Mouse (Mus musculus) lung, embryonic 16.5 days (tissue): ENCODE results near the gene Bbof1. TPM values are rescaled to one million over a fixed set of nuclear protein-coding genes. Genes with fewer than 3 reads are reported as not detected.

ENCODE experiments used
- ATAC-seq: fragments of 200-750 bp; cut with Nextera tagmentation; 2 replicates; pipeline ENCODE4 v1.8.0; 2017; ENCODE audit warnings: low read depth, mild to moderate bottlenecking, moderate library complexity
- H3K27ac ChIP-seq: fragments of 300-500 bp; sonication (generic); 2 replicates; pipeline ENCODE4 v1.5.1; 2014; ENCODE audit warnings: mild to moderate bottlenecking, control low read depth, low read length
- H3K27me3 ChIP-seq: fragments of 300-500 bp; sonication (generic); 2 replicates; pipeline ENCODE4 v1.6.1; 2014; ENCODE audit warnings: low read depth, low read length, mixed read lengths; ENCODE audit not compliant: control insufficient read depth, insufficient read depth
- H3K36me3 ChIP-seq: fragments of 300-500 bp; sonication (generic); 2 replicates; pipeline ENCODE4 v1.6.1; 2014; ENCODE audit warnings: low read length; ENCODE audit not compliant: control insufficient read depth, insufficient read depth
- H3K4me1 ChIP-seq: fragments of 300-500 bp; sonication (generic); replicated peaks from 2 replicates; pipeline ENCODE4 v1.6.1; 2014; ENCODE audit warnings: low read length, mixed read lengths; ENCODE audit not compliant: control insufficient read depth, insufficient read depth
- H3K4me2 ChIP-seq: fragments of 300-500 bp; sonication (generic); 2 replicates; pipeline ENCODE4 v1.6.1; 2014; ENCODE audit warnings: low read depth, low read length, control low read depth
- H3K4me3 ChIP-seq: fragments of 300-500 bp; sonication (generic); 2 replicates; pipeline ENCODE4 v1.5.1; 2014; ENCODE audit warnings: mild to moderate bottlenecking, low read length, control low read depth
- H3K9ac ChIP-seq: fragments of 300-500 bp; sonication (generic); 2 replicates; pipeline ENCODE4 v1.6.1; 2014; ENCODE audit warnings: low read length, control low read depth
- H3K9me3 ChIP-seq: fragments of 300-500 bp; sonication (generic); 2 replicates; pipeline ENCODE4 v1.6.1; 2016; ENCODE audit warnings: low read length; ENCODE audit not compliant: control insufficient read depth
- WGBS: fragments of 180-500 bp; shearing (Covaris S2); extraction: QIAGEN DNeasy Blood & Tissue Kit; methylation state at CpG from one replicate; pipeline ENCODE4 v1.1.7; 2014; 5-methylcytosine and 5-hydroxymethylcytosine counted together
- polyA plus RNA-seq: library from polyadenylated mRNA; unstranded; fragments of >200 nt; fragmentation: Nextera tagmentation; extraction: Ambion mirVana; gene quantifications from 2 replicates; pipeline ENCODE4 v1.2.1, GENCODE M21; 2015

Bbof1 gene
- polyA plus RNA-seq, 1 experiment from 2014 or later: 3.5 TPM

- Histone ChIP-seq H3K36me3 (no peaks in the 10 kb centered on the region), H3K9ac (no peak overlapping the region), H3K4me1 (no peaks in the 10 kb centered on the region; the same call in 1 of the 2 replicates), H3K27me3 (no peaks in the 10 kb centered on the region), H3K27ac (no peak overlapping the region), H3K4me3 (no peak overlapping the region), H3K4me2 (no peak overlapping the region), H3K9me3 (no peaks in the 10 kb centered on the region)
- ATAC-seq: no peak
Measured at GRCm38 (mm10) chr12:84397685-84398084, 11.2 kb upstream of the Bbof1 start.

- Histone ChIP-seq H3K4me1 (no peaks in the 10 kb centered on the region; the same call in 1 of the 2 replicates), H3K4me3 (no peak overlapping the region), H3K36me3 (no peaks in the 10 kb centered on the region), H3K27ac (no peak overlapping the region), H3K4me2 (no peak overlapping the region), H3K9me3 (no peaks in the 10 kb centered on the region), H3K27me3 (no peaks in the 10 kb centered on the region), H3K9ac (no peak overlapping the region)
- ATAC-seq: no peak
- WGBS: 69% methylated on average over 5 of the region's 5 CpGs
Measured at GRCm38 (mm10) chr12:84398629-84399028, 10.2 kb upstream of the Bbof1 start.

- ATAC-seq: no peak
- WGBS: 66% methylated on average over 9 of the region's 9 CpGs
- H3K9me3 ChIP-seq: no peaks in the 10 kb centered on the region
- H3K36me3 ChIP-seq: no peaks in the 10 kb centered on the region
- H3K27me3 ChIP-seq: no peaks in the 10 kb centered on the region
- no peak overlapping the region for H3K27ac ChIP-seq
- no peak overlapping the region for H3K4me3 ChIP-seq
- H3K9ac ChIP-seq: no peak overlapping the region
- no peaks in the 10 kb centered on the region; the same call in 1 of the 2 replicates for H3K4me1 ChIP-seq
- H3K4me2 ChIP-seq: no peak overlapping the region
Measured at GRCm38 (mm10) chr12:84399135-84399534, 9.7 kb upstream of the Bbof1 start.

GRCm38 (mm10) chr12:84399663-84400062 is 9.2 kb upstream of the Bbof1 start:
- no peak overlapping the region for H3K4me2 ChIP-seq
- H3K27ac ChIP-seq: no peak overlapping the region
- 42% methylated on average over 9 of the region's 9 CpGs for WGBS

GRCm38 (mm10) chr12:84400068-84400467 is 8.8 kb upstream of the Bbof1 start:
- whole genome bisulfite sequencing: 65% methylated on average over 3 of the region's 3 CpGs
- ATAC-seq: no peak

More at GRCm38 (mm10) chr12:84399663-84400062, 9.2 kb upstream of the Bbof1 start:
- no peaks in the 10 kb centered on the region for H3K36me3 ChIP-seq
- H3K4me1 ChIP-seq: no peaks in the 10 kb centered on the region; the same call in 1 of the 2 replicates
- H3K9me3 ChIP-seq: no peaks in the 10 kb centered on the region
- no peak overlapping the region for H3K4me3 ChIP-seq
- no peak for ATAC-seq
- H3K27me3 ChIP-seq: no peaks in the 10 kb centered on the region
- no peak overlapping the region for H3K9ac ChIP-seq

GRCm38 (mm10) chr12:84400653-84401052 is 8.2 kb upstream of the Bbof1 start:
- H3K4me2 ChIP-seq: no peak overlapping the region
- no peaks in the 10 kb centered on the region for H3K27me3 ChIP-seq
- no peak overlapping the region for H3K27ac ChIP-seq
- no peaks in the 10 kb centered on the region for H3K9me3 ChIP-seq
- no peak for ATAC-seq
- WGBS: 28% methylated on average over 3 of the region's 3 CpGs
- H3K36me3 ChIP-seq: no peaks in the 10 kb centered on the region
- H3K4me3 ChIP-seq: no peak overlapping the region
- H3K9ac ChIP-seq: no peak overlapping the region
- H3K4me1 ChIP-seq: no peaks in the 10 kb centered on the region; the same call in 1 of the 2 replicates

More at GRCm38 (mm10) chr12:84400068-84400467, 8.8 kb upstream of the Bbof1 start:
- H3K4me3 ChIP-seq: no peak overlapping the region
- no peak overlapping the region for H3K27ac ChIP-seq
- no peaks in the 10 kb centered on the region for H3K9me3 ChIP-seq
- H3K36me3 ChIP-seq: no peaks in the 10 kb centered on the region
- H3K4me1 ChIP-seq: no peaks in the 10 kb centered on the region; the same call in 1 of the 2 replicates
- no peak overlapping the region for H3K9ac ChIP-seq
- H3K27me3 ChIP-seq: no peaks in the 10 kb centered on the region
- no peak overlapping the region for H3K4me2 ChIP-seq

- H3K9ac ChIP-seq: no peak overlapping the region
- no peaks in the 10 kb centered on the region for H3K9me3 ChIP-seq
- peaks cover 3% of the 10 kb centered on the region for H3K4me1 ChIP-seq
- H3K4me3 ChIP-seq: no peak overlapping the region
- WGBS: 61% methylated on average over 9 of the region's 9 CpGs
- no peaks in the 10 kb centered on the region for H3K36me3 ChIP-seq
- no peak overlapping the region for H3K27ac ChIP-seq
- H3K27me3 ChIP-seq: no peaks in the 10 kb centered on the region
- no peak overlapping the region for H3K4me2 ChIP-seq
- no peak for ATAC-seq
Measured at GRCm38 (mm10) chr12:84402923-84403322, 5.9 kb upstream of the Bbof1 start.

- H3K36me3 ChIP-seq: no peaks in the 10 kb centered on the region
- no peak for ATAC-seq
- H3K9me3 ChIP-seq: no peaks in the 10 kb centered on the region
- no peak overlapping the region for H3K27ac ChIP-seq
- no peaks in the 10 kb centered on the region for H3K27me3 ChIP-seq
- no peak overlapping the region for H3K4me2 ChIP-seq
- H3K4me3 ChIP-seq: no peak overlapping the region
- 88% methylated on average over 6 of the region's 6 CpGs for WGBS
- no peak overlapping the region for H3K9ac ChIP-seq
- peaks cover 5% of the 10 kb centered on the region for H3K4me1 ChIP-seq
Measured at GRCm38 (mm10) chr12:84404541-84404940, 4.3 kb upstream of the Bbof1 start.

- Histone ChIP-seq H3K36me3 (no peaks in the 10 kb centered on the region), H3K4me3 (no peak overlapping the region), H3K27me3 (no peaks in the 10 kb centered on the region), H3K9ac (no peak overlapping the region), H3K9me3 (no peaks in the 10 kb centered on the region), H3K4me1 (peaks cover 5% of the 10 kb centered on the region), H3K27ac (no peak overlapping the region), H3K4me2 (no peak overlapping the region)
- no peak for ATAC-seq
- WGBS: 60% methylated on average over 4 of the region's 4 CpGs
Measured at GRCm38 (mm10) chr12:84407259-84407658, 1.6 kb upstream of the Bbof1 start.
